Mouse (Mus musculus) cortical plate, adult 2 months (tissue): Measurements from ENCODE around the gene Arl15.

Experiments
- CTCF ChIP-seq: fragments of 200-500 bp; IDR thresholded peaks from 2 replicates; pipeline ENCODE4 v1.5.1; 2011; ENCODE audit warnings: mild to moderate bottlenecking, control low read depth, low read length; ENCODE audit not compliant: insufficient read depth; ENCODE audit errors: extremely low read depth
- POLR2A ChIP-seq: fragments of 200-500 bp; IDR thresholded peaks from 2 replicates; pipeline ENCODE4 v1.6.1; 2011; ENCODE audit warnings: mild to moderate bottlenecking, low read length, control low read depth; ENCODE audit not compliant: insufficient read depth; ENCODE audit errors: extremely low read depth

DNA sequence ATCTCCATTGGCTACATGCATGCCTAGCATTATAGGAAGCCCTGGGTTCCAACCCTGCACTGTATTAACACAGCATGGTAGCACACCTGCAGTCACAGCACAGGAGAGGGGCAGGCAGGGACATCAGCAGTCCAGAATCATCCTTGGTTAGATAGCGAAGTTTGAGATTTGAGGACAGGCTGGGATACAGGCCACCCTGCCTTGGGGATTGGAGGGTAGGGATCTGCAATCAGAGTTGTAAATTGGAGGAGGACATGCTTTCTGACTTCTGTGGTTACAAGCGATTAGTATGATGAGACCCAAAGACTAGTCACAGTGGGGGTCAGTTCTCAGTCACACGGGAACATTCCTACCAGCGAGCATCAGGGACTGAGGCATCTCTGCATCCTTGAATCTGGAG, 284.5 kb downstream of the Arl15 start:
- TF ChIP-seq POLR2A (no peak), CTCF (no peak)
